Mouse (Mus musculus) Patski (cell line): ENCODE results near the gene Olfr1164. TPM values are rescaled to one million over a fixed set of nuclear protein-coding genes. Genes with fewer than 3 reads are reported as not detected.

Experiments used
- ATAC-seq: fragments of 100-300 bp; one replicate; pipeline ENCODE4 v1.8.0; 2021
- CTCF ChIA-PET: fragments of 350-600 bp; sonication (Branson Sonifier 250); formaldehyde crosslinking; loops from one replicate; lab custom pipeline; 2022; ENCODE audit warnings: inconsistent platforms; lab: Charles Lee
- POLR2A ChIA-PET: fragments of 350-600 bp; sonication (Branson Sonifier 250); formaldehyde crosslinking; loops from one replicate; lab custom pipeline; 2022; ENCODE audit warnings: antibody characterized with exemption, inconsistent platforms; lab: Charles Lee
- DNase-seq: peaks from one replicate; pipeline ENCODE4 v3.0.0-alpha.2; 2011; ENCODE audit warnings: low read depth, low spot score
- H3K27me3 ChIP-seq: fragments of 371-371 bp; one replicate; pipeline ENCODE4 v1.5.1; 2021
- CTCF ChIP-seq: fragments of 100-300 bp; IDR thresholded peaks from one replicate; pipeline ENCODE4 v1.5.1; 2021
- in situ Hi-C: fragments of 300-500 bp; cut with MboI; formaldehyde crosslinking; loops from 3 replicates; pipeline ENCODE4 v1.11.1; 2018; ENCODE audit warnings: low pct_unique_long_range_greater_than_20kb, mixed read lengths
- polyA plus RNA-seq: library from polyadenylated mRNA; unstranded; gene quantifications from one replicate; pipeline ENCODE4 v1.2.3, GENCODE M21; 2021

Olfr1164 gene
- polyA plus RNA-seq = not detected

DNA sequence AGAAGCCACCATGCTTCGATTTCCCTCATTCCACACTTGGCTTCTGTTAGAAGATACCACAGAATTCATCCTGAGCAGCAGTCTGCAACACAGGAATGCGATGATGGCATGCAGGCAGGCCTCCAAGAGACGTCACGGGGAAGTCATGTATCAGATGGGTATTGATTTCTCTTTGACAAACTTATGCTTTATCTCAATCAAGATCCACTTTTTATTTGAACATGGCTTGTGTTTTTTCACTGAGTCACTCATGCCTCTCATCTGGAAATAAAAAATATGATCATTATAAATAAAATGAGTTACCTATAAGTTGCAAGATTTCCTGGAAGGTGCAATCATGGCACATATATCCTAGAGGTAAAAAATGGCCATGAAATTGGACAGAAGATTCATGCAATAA lies at the start of gene Olfr1164:
Olfr1164 (minus strand) TSS at position 101 of the 400 bp plus-strand sequence.
- CTCF ChIA-PET = no interaction called here
- in situ Hi-C loops = no loop called here
- DNase-seq = no peak
- H3K27me3 ChIP-seq = no peaks in the 10 kb centered on the region
- POLR2A ChIA-PET = no interaction called here
- TF ChIP-seq CTCF = no peak
- ATAC-seq = no peak

- in situ Hi-C loops = no loop called here
- no peak for ATAC-seq
- ChIA-PET POLR2A (no interaction called here), CTCF (no interaction called here)
- no peak for TF ChIP-seq CTCF
- H3K27me3 ChIP-seq = no peaks in the 10 kb centered on the region
- no peak for DNase-seq
These were observed 34.4 kb upstream of the Olfr1164 start, which contains the start of gene Olfr1166 for GRCm38 (mm10) chr2:88128172-88128571. Olfr1166 (minus strand) TSS chr2:88128272.

GRCm38 (mm10) chr2:88071730-88072129 lies 22.0 kb downstream of the Olfr1164 start, which contains the start of gene Olfr1163:
Olfr1163 (minus strand) TSS chr2:88071830.
- CTCF ChIA-PET = no interaction called here
- DNase-seq (no peak), ATAC-seq (no peak)
- H3K27me3 ChIP-seq = no peaks in the 10 kb centered on the region
- in situ Hi-C loops = no loop called here
- POLR2A ChIA-PET = no interaction called here
- TF ChIP-seq CTCF = no peak

- H3K27me3 ChIP-seq = no peaks in the 10 kb centered on the region
- no peak for TF ChIP-seq CTCF
- POLR2A ChIA-PET = no interaction called here
- in situ Hi-C loops = no loop called here
- CTCF ChIA-PET = no interaction called here
- DNase-seq = no peak
- no peak for ATAC-seq
These were observed 30.2 kb downstream of the Olfr1164 start for GRCm38 (mm10) chr2:88063587-88063986.

DNA sequence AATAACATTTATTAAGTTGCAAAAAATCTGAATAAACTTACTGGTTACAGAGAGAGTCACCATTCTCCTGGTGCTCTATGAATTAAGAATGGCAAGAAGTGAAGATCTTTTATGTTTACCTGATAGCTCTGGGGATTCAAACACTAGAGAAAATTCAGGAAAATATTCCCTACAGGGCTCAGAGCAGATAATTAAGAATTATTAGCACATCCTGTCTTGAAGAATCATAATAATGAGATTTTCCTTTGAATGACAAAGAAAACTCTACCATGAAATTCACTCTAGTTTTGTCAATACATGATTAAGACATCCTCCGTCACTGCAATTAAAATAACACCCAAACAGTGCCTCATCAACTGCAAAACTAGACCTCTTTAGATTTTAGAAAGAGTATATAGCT lies 42.7 kb downstream of the Olfr1164 start, which contains the start of gene Olfr1162:
Olfr1162 (minus strand) TSS at position 101 of the 400 bp plus-strand sequence.
- DNase-seq (no peak), ATAC-seq (no peak)
- ChIA-PET CTCF (no interaction called here), POLR2A (no interaction called here)
- no peaks in the 10 kb centered on the region for H3K27me3 ChIP-seq
- TF ChIP-seq CTCF = no peak
- in situ Hi-C loops = no loop called here

Other genes starting within 250 kb of the Olfr1164 start
- gene Olfr1150-ps1, start 250.0 kb downstream of the Olfr1164 start, polyA plus RNA-seq = not detected
- gene Olfr1151, start 238.1 kb downstream of the Olfr1164 start, polyA plus RNA-seq = not detected
- gene Olfr1152, start 227.5 kb downstream of the Olfr1164 start, polyA plus RNA-seq = 0.01 TPM
- not detected for gene Olfr1153, start 199.0 kb downstream of the Olfr1164 start, polyA plus RNA-seq
- not detected for gene Olfr1154, start 188.8 kb downstream of the Olfr1164 start, polyA plus RNA-seq
- not detected for gene Olfr1155, start 148.8 kb downstream of the Olfr1164 start, polyA plus RNA-seq
- 0.01 TPM for gene Olfr1156, start 140.9 kb downstream of the Olfr1164 start, polyA plus RNA-seq
- not detected for gene Olfr1157, start 125.7 kb downstream of the Olfr1164 start, polyA plus RNA-seq
- gene Olfr74, start 119.3 kb downstream of the Olfr1164 start, polyA plus RNA-seq = not detected
- not detected for gene Olfr1158, start 103.9 kb downstream of the Olfr1164 start, polyA plus RNA-seq
- gene Olfr1160, start 85.7 kb downstream of the Olfr1164 start, polyA plus RNA-seq = not detected
- gene Olfr1161, start 71.2 kb downstream of the Olfr1164 start, polyA plus RNA-seq = not detected
- gene Olfr73, start 56.3 kb downstream of the Olfr1164 start, polyA plus RNA-seq = not detected
- gene Olfr1162, start 42.8 kb downstream of the Olfr1164 start, polyA plus RNA-seq = not detected
- gene Olfr1163, start 22.1 kb downstream of the Olfr1164 start, polyA plus RNA-seq = not detected
- not detected for gene Olfr1166, start 34.3 kb upstream of the Olfr1164 start, polyA plus RNA-seq
- not detected for gene Olfr1167, start 61.2 kb upstream of the Olfr1164 start, polyA plus RNA-seq
- not detected for gene Olfr1168, start 87.9 kb upstream of the Olfr1164 start, polyA plus RNA-seq
- not detected for gene Olfr1170, start 134.4 kb upstream of the Olfr1164 start, polyA plus RNA-seq
- 0.03 TPM for gene Olfr1173, start 185.9 kb upstream of the Olfr1164 start, polyA plus RNA-seq
- gene Olfr1174-ps, start 221.2 kb upstream of the Olfr1164 start, polyA plus RNA-seq = not detected
- not detected for gene Olfr1175-ps, start 233.2 kb upstream of the Olfr1164 start, polyA plus RNA-seq
- not detected for gene Olfr1176, start 242.8 kb upstream of the Olfr1164 start, polyA plus RNA-seq